Mouse (Mus musculus): ENCODE measurements around the gene Fxyd3.

GRCm38 (mm10) chr7:31119556-31119955 is 43.1 kb upstream of the Fxyd3 start:
- no peak for TF ChIP-seq CTCF (IDR thresholded peaks at IDR 0.05; ENCODE audit: low read depth, low read length)
- TF ChIP-seq POLR2A (IDR thresholded peaks at IDR 0.05; ENCODE audit: borderline replicate concordance, low read depth, low read length), result no peak

Measured in bone marrow macrophage, adult 2 months (primary cell).